In genomic region chr12:112877607-112878020, GRCm38 (mm10) we compare ENCODE assay signal across 9 mouse cellular contexts. TPM values are rescaled to one million over a fixed set of nuclear protein-coding genes. Genes with fewer than 3 reads are reported as not detected.
A peak's percentile ranks its signal among the peaks of the same experiment; 100 is the strongest.
DNase-seq lines count a peak whose midpoint lies in the region; ATAC-seq and TF ChIP-seq lines count a peak whose summit lies in the region.
"Had no signal": no experiment of that assay in that cellular context is flagged by ENCODE, and none has a peak within 500 bp of the region (broad histone marks: within the 10 kb centered on the region; RNA-seq: fewer than 3 reads in every experiment).

No protein-coding gene starts in this region.

- TF ChIP-seq POLR2A in cerebellum, adult 2 months (IDR thresholded peaks at IDR 0.05; ENCODE audit: borderline replicate concordance, insufficient read depth, low read length) = no peak

- peak overlapping the region; percentile 74 for H3K4me2 ChIP-seq in kidney, embryonic 16.5 days (replicated peaks; ENCODE audit: low read depth, low read length)
- H3K4me2 ChIP-seq in embryonic facial prominence, embryonic 13.5 days = peak overlapping the region; percentile 82
- peak overlapping the region; percentile 54 for H3K4me2 ChIP-seq in neural tube, embryonic 11.5 days (ENCODE audit: low read depth)

- ATAC-seq in kidney, embryonic 16.5 days (ENCODE audit: low FRiP score, low TSS enrichment) = peak; percentile 17
- peak; percentile 44 for ATAC-seq in embryonic facial prominence, embryonic 13.5 days (ENCODE audit: insufficient number of reproducible peaks, insufficient read depth, low FRiP score, low TSS enrichment, low read depth)
- no peak for ATAC-seq in neural tube, embryonic 11.5 days (ENCODE audit: insufficient read depth, low FRiP score, low TSS enrichment)

- H3K9me3 ChIP-seq in kidney, embryonic 16.5 days (ENCODE audit: low read length) = no peaks in the 10 kb centered on the region
- H3K9me3 ChIP-seq in embryonic facial prominence, embryonic 13.5 days = no peaks in the 10 kb centered on the region
- H3K9me3 ChIP-seq in neural tube, embryonic 11.5 days (ENCODE audit: control insufficient read depth, low read length) = no peaks in the 10 kb centered on the region

- H3K36me3 ChIP-seq in kidney, embryonic 16.5 days (ENCODE audit: insufficient read depth, low read length) = no peaks in the 10 kb centered on the region
- no peaks in the 10 kb centered on the region for H3K36me3 ChIP-seq in embryonic facial prominence, embryonic 13.5 days
- H3K36me3 ChIP-seq in neural tube, embryonic 11.5 days (ENCODE audit: control insufficient read depth, insufficient read depth, low read length) = no peaks in the 10 kb centered on the region

- TF ChIP-seq CTCF in cerebellum, adult 2 months (IDR thresholded peaks at IDR 0.05; ENCODE audit: borderline replicate concordance, insufficient read depth, low read depth, low read length) = no peak

- no peak overlapping the region for H3K27ac ChIP-seq in kidney, embryonic 16.5 days (ENCODE audit: low read length)
- peak overlapping the region; percentile 64 for H3K27ac ChIP-seq in embryonic facial prominence, embryonic 13.5 days
- H3K27ac ChIP-seq in neural tube, embryonic 11.5 days (ENCODE audit: low read depth, low read length) = no peak overlapping the region
- H3K27ac ChIP-seq in cerebellum, adult 2 months (ENCODE audit: insufficient read depth, low read length) = no peak overlapping the region

- WGBS in kidney, embryonic 16.5 days = under 1% methylated on average over 37 of the region's 37 CpGs
- WGBS in embryonic facial prominence, embryonic 13.5 days = 1% methylated on average over 36 of the region's 37 CpGs
- WGBS in neural tube, embryonic 11.5 days = 2% methylated on average over 27 of the region's 37 CpGs
- WGBS in cerebellum, adult 2 months = 2% methylated on average over 37 of the region's 37 CpGs

- H3K9ac ChIP-seq in kidney, embryonic 16.5 days (replicated peaks; ENCODE audit: low read length) = peak overlapping the region; percentile 46
- H3K9ac ChIP-seq in embryonic facial prominence, embryonic 13.5 days = peak overlapping the region; percentile 70
- H3K9ac ChIP-seq in neural tube, embryonic 11.5 days (ENCODE audit: low read length) = peak overlapping the region; percentile 37

- peak overlapping the region; percentile 48 for H3K4me3 ChIP-seq in kidney, embryonic 16.5 days (ENCODE audit: low read length)
- peak overlapping the region; percentile 45 for H3K4me3 ChIP-seq in embryonic facial prominence, embryonic 13.5 days
- peak overlapping the region; percentile 19 for H3K4me3 ChIP-seq in neural tube, embryonic 11.5 days (ENCODE audit: low read depth, low read length)
- H3K4me3 ChIP-seq in cerebellum, adult 2 months (replicated peaks; ENCODE audit: insufficient read depth, low read depth, low read length) = no peak overlapping the region

- peaks cover 56% of the 10 kb centered on the region for H3K27me3 ChIP-seq in kidney, embryonic 16.5 days (ENCODE audit: insufficient read depth, low read length)
- H3K27me3 ChIP-seq in embryonic facial prominence, embryonic 13.5 days = peaks cover 77% of the 10 kb centered on the region
- H3K27me3 ChIP-seq in neural tube, embryonic 11.5 days (ENCODE audit: control insufficient read depth, insufficient read depth, low read length) = peaks cover 62% of the 10 kb centered on the region
- no peaks in the 10 kb centered on the region; the same call in 1 of the 2 replicates for H3K27me3 ChIP-seq in cerebellum, adult 2 months (ENCODE audit: control insufficient read depth, insufficient read depth, low read length)

- no peak for DNase-seq in kidney, adult 18-20 months
- peak; percentile 19 to 52 for DNase-seq in kidney, postnatal 25 days
- no peak for DNase-seq in neural tube, embryonic 11.5 days (ENCODE audit: low spot score)
- DNase-seq in left cerebral cortex, adult 9 months (ENCODE audit: low spot score in 2 of 2) = no peak
- no peak for DNase-seq in left cerebral cortex, adult 8-10 months (ENCODE audit: low spot score in 2 of 2)
- no peak for DNase-seq in cerebellum, adult 2 months

- peaks cover 29% of the 10 kb centered on the region for H3K4me1 ChIP-seq in kidney, embryonic 16.5 days (ENCODE audit: insufficient read depth, low read length)
- H3K4me1 ChIP-seq in embryonic facial prominence, embryonic 13.5 days = peaks cover 39% of the 10 kb centered on the region
- peaks cover 3% of the 10 kb centered on the region for H3K4me1 ChIP-seq in neural tube, embryonic 11.5 days (ENCODE audit: control insufficient read depth, insufficient read depth, low read length)
- H3K4me1 ChIP-seq in cerebellum, adult 2 months (ENCODE audit: control insufficient read depth, insufficient read depth, low read length) = peaks cover 9% of the 10 kb centered on the region

RNA-seq across cellular contexts. Expression of gene Gpr132, which starts 9.6 kb away (rescaled TPM):
- polyA plus RNA-seq in kidney, embryonic 16.5 days (2015; fragmentation: Nextera tagmentation; extraction: Ambion mirVana) = 0.15 and 0.22 TPM in 2 replicates
- polyA plus RNA-seq in embryonic facial prominence, embryonic 13.5 days (2015; fragmentation: Nextera tagmentation; extraction: Ambion mirVana) = 0.17 TPM in 1 of 2 replicates, not detected in the other
- not detected in 2 replicates for polyA plus RNA-seq in neural tube, embryonic 11.5 days (2014; fragmentation: Nextera tagmentation; extraction: Ambion mirVana)
- under 1 TPM in 3 of 4 experiments, not detected in 1; 0.14 to 0.23 (median 0.15) TPM for total RNA-seq in left cerebral cortex, adult 8-10 months (2022)
- polyA plus RNA-seq in cerebellum, adult 2 months (2012; rRNA removed) = 0.05 and 0.08 TPM in 2 replicates
- total RNA-seq: left cerebral cortex, postnatal 10 days had no signal

RNA-seq across cellular contexts. Expression of gene Cdca4, which starts 48.4 kb away (rescaled TPM):
- polyA plus RNA-seq in kidney, embryonic 16.5 days (2015; fragmentation: Nextera tagmentation; extraction: Ambion mirVana) = 113 and 124 TPM in 2 replicates
- 139 and 147 TPM in 2 replicates for polyA plus RNA-seq in embryonic facial prominence, embryonic 13.5 days (2015; fragmentation: Nextera tagmentation; extraction: Ambion mirVana)
- 165 and 173 TPM in 2 replicates for polyA plus RNA-seq in neural tube, embryonic 11.5 days (2014; fragmentation: Nextera tagmentation; extraction: Ambion mirVana)
- total RNA-seq in left cerebral cortex, adult 8-10 months (2022) = 10 to 100 TPM in 3 of 4 experiments, 1 to 10 TPM in 1; 9.5 to 12.3 (median 10.2) TPM
- 9.3 and 9.8 TPM in 2 replicates for polyA plus RNA-seq in cerebellum, adult 2 months (2012; rRNA removed)

RNA-seq across cellular contexts. Expression of gene Jag2, which starts 52.0 kb away (rescaled TPM):
- polyA plus RNA-seq in kidney, embryonic 16.5 days (2015; fragmentation: Nextera tagmentation; extraction: Ambion mirVana) = 2.2 and 2.5 TPM in 2 replicates
- polyA plus RNA-seq in embryonic facial prominence, embryonic 13.5 days (2015; fragmentation: Nextera tagmentation; extraction: Ambion mirVana) = 7.4 and 11.5 TPM in 2 replicates
- polyA plus RNA-seq in neural tube, embryonic 11.5 days (2014; fragmentation: Nextera tagmentation; extraction: Ambion mirVana) = 5.4 and 5.9 TPM in 2 replicates
- total RNA-seq in left cerebral cortex, adult 8-10 months (2022) = 10 to 100 TPM; 48.1 to 69.9 (median 58.9) TPM
- 23.0 and 24.4 TPM in 2 replicates for polyA plus RNA-seq in cerebellum, adult 2 months (2012; rRNA removed)

Comparison
In these comparisons a context has a peak if more than half of its experiments do, and no peak if none do; other contexts are left out.
1. DNase-seq: peak in kidney, postnatal 25 days (2 of 2); none in kidney, adult 18-20 months (single experiment), neural tube, embryonic 11.5 days (single experiment), left cerebral cortex, adult 9 months (0 of 2), left cerebral cortex, adult 8-10 months (0 of 2) and cerebellum, adult 2 months (0 of 2).
2. RNA of gene Cdca4, which starts 48.4 kb away (polyA plus RNA-seq): 165 to 173 TPM in neural tube, embryonic 11.5 days, 139 to 147 TPM in embryonic facial prominence, embryonic 13.5 days and 113 to 124 TPM in kidney, embryonic 16.5 days; 9.3 to 9.8 TPM in cerebellum, adult 2 months; every median in the first group is over 10 times any median in the second.
3. Peak in every context shown above with its lines, with median percentiles within 50 percentile points of each other: H3K4me2 ChIP-seq and H3K9ac ChIP-seq.